Mouse (Mus musculus) 3T3-L1 (cell line): Measurements from ENCODE around the gene Abca6.

Experiments
- DNase-seq: peaks from one replicate; pipeline ENCODE4 v3.0.0-alpha.2; 2015; ENCODE audit warnings: low read depth, low spot score

The Abca6 gene

GRCm38 (mm10) chr11:110196561-110197306 lies 54.8 kb downstream of the Abca6 start:
- no peak for DNase-seq

GRCm38 (mm10) chr11:110195310-110195709 lies 56.3 kb downstream of the Abca6 start:
- no peak for DNase-seq

DNA sequence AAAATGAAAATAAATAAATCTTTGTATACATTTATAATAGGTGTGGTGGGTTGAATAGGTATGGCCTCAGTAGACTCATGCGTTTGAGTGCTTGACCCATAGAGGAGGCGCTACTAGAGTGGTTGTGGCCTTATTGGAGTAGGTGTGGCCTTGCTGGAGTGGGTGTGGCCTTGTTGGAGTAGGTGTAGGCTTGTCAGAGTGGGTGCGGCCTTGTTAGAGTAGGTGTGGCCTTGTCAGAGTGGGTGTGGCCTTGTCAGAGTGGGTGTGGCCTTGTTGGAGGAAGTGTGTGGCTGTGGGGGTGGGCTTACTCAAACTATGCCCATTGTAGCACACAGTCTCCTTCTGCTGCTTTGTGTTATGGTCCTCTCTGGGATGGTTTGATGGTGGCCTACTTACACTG lies 80.4 kb downstream of the Abca6 start:
- DNase-seq: no peak

DNA sequence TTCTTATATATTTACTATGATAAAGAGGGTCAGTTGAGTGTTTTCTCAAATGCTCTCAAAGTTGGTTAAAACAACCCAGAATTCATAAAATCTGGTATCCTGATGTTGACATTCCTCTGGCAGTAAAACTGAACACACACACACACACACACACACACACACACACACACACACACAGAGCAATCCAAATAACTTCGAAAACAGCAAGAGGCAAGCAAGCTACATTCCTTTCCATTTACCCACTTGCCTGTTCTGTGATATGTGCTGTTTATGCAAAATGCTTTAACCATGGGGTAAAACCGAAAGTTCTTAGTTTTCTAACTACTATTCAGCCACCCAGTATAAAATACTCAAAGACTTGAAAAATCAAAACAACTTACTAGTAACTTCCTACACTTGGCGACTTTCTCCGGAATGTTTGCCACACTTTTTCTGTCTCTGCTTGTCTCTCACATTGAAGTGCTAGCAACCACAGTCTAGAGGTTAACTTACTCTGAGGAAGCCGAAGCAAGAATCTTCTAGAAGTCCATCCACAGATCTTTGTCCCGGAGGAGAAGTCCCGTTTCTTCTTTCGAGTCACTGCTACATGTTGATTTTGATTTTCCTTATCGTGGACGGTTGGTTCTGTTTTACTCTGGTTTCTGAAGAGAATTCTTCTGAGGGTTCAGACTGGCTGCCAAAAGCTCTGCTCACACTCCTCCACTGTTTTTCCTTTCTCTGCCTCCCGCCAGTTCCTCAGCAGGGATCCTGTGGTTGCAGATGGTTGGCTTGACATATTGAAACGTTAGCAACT lies 83.9 kb downstream of the Abca6 start, which contains the start of gene Abca9:
Gene Abca9 (minus strand): TSS at position 738 of the 793 bp plus-strand sequence.
- peak; percentile 57 for DNase-seq

DNA sequence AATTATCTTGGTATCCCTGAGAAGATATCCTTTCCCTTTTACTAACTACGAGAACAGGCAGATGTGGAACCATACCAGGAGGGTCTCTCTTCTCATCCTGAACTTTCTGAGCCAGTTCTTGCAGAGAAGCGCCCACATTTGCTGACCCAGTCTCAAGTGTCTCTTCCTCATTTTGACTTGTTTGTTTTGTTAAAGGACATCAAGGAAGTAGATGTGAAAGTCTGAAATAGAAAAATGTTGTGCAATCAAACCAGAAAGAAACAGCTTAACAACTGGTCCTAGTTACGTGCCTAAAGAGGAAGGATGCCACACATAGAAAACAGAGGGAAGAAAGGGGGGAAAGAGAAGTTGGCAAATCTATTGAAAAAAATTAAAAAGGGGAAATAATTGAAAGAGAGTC lies 85.8 kb downstream of the Abca6 start:
- DNase-seq: no peak

DNA sequence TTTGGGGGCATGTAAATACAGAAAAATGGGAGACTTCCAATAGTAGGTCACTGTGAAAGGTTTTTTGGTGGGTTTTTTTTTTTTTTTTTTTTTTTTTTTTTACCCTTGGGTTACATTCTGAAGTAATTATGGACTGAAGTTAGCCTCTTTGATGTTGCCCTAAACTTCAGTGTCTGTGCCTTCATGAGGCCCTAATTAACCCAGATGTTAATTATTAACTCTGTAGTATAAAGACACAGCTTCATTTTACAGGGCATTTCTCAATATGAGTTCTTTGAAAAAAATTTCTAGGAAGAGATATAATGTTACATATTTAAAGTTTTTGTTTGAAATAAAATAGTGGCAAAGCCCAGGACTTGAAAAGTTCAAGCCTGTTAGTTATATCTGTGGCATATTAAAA lies 86.2 kb downstream of the Abca6 start:
- DNase-seq: no peak

DNA sequence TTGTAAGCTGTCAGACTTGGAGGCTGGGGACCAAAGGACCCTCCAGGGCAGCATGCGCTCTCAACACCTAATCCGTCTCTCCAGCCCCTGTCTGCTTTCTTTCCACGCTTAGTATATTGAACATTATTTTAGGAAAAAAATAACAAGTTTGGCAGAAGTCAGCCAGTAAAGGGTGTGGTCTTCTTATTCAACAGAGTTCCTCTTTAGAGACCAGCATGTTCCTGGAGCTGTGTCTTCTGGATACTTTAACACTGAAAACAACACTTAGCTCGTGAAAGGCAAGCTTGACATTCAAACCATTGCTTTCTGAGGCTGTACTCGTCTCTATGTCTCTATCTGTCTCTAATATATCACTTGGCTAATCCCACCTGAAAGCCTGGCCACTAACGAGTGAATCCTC lies 94.5 kb downstream of the Abca6 start:
- no peak for DNase-seq

DNA sequence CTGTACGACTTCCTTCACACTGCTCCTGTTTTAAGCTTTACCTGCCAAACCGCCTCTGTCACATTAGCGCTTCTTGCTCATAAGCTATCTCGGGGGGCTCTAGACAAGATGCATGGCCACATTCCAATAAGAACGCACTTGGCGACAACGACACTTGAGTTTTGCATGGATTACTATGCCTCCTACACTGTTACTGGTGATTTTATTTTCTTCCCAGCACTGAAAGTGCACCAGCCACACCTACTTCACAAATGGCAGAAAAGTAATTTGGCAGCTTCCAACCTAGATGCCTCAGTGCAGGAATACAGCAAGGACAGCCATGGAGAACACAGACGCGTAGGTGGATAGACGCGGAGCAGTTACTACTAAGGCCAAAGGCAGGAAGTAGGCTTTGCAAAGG lies 95.6 kb downstream of the Abca6 start:
- DNase-seq: no peak

GRCm38 (mm10) chr11:110147640-110148039 lies 103.9 kb downstream of the Abca6 start:
- DNase-seq: no peak

DNA sequence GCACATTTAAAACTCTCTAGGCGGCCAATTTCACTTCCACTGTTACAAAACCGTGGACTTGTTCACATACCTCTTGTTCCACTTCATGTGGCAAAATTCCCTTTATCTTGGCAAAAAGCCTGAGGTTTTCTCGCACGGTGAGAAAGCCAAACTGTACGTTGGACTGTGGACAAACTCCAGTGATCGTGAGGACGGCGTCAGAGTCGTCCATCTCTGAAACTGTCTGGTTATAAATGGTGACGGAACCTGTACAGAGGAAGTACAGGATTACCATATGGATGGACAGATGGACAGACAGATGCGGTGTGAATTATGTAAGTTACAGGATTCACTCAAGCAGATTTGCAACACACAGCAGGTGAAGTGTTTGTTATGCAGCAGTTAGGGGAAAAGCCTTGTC lies 106.2 kb downstream of the Abca6 start:
- no peak for DNase-seq

- DNase-seq: peak; percentile 64
Measured at GRCm38 (mm10) chr11:110130760-110131159, 120.8 kb downstream of the Abca6 start.
